Mouse (Mus musculus): Measurements from ENCODE around the gene Aadacl3.

DNA sequence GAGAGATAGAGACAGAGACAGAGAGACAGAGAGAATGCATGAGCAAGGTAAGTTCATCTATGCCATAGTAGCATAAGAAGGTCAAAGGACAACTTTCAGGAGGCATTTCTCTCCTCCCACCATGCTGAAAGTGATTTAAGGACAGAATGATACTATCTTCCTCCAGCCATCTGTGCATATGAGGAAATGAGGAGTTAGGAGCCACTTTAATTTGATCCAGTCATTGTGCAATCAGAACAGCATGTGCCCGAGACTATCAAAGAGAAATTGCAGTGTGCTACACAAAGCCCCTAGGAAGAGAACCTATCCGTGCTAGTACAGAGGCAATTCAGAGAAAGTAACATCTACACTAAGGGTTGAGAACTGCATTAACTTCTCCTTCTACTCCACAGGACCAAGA is 15.0 kb downstream of the Aadacl3 start:
- TF ChIP-seq CTCF (IDR thresholded peaks at IDR 0.05; ENCODE audit: insufficient read depth, low read length) = no peak
- TF ChIP-seq POLR2A (IDR thresholded peaks at IDR 0.05; ENCODE audit: borderline replicate concordance, extremely low read depth, low read depth, low read length) = no peak
